Mouse (Mus musculus): Measurements from ENCODE around the gene Nrl.

Nrl gene

DNA sequence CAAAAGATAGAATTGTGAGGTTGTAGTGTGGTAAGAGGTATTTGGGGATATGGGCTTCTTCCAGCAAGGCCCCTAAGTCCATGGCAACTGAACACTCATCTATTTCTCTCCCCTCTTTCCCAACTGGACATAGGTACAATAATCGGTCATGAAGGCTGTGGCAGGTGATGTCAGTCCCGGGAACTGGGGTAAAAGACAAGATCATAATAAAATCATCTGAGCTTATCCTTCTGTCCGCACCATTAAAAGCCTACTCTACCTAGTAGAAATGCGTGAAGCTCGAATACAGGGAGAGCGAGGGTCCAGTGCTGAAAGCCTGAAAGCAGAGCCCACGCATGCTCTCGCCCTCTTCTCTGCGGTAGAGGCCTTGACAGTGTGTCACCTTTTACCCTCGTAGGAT is 45.2 kb downstream of the Nrl start:
- Histone ChIP-seq H3K27me3 (ENCODE audit: control insufficient read depth, insufficient read depth, low read length, poor library complexity, severe bottlenecking) (no peaks in the 10 kb centered on the region), H3K36me3 (ENCODE audit: control insufficient read depth, insufficient read depth, low read length, poor library complexity, severe bottlenecking) (no peaks in the 10 kb centered on the region)
- no peak for DNase-seq (ENCODE audit: low read depth, low spot score)

GRCm38 (mm10) chr14:55478651-55479599 is 45.9 kb downstream of the Nrl start, which contains the start of gene Dhrs4:
Gene Dhrs4 (plus strand): TSS chr14:55478758.
- H3K27me3 ChIP-seq (ENCODE audit: control insufficient read depth, insufficient read depth, low read length, poor library complexity, severe bottlenecking), result no peaks in the 10 kb centered on the region
- H3K36me3 ChIP-seq (ENCODE audit: control insufficient read depth, insufficient read depth, low read length, poor library complexity, severe bottlenecking), result no peaks in the 10 kb centered on the region
- DNase-seq (ENCODE audit: low read depth, low spot score), result peak; percentile 91

- no peaks in the 10 kb centered on the region for H3K36me3 ChIP-seq (ENCODE audit: control insufficient read depth, insufficient read depth, low read length, poor library complexity, severe bottlenecking)
- DNase-seq (ENCODE audit: low read depth, low spot score), result no peak
- H3K27me3 ChIP-seq (ENCODE audit: control insufficient read depth, insufficient read depth, low read length, poor library complexity, severe bottlenecking), result no peaks in the 10 kb centered on the region
Measured at GRCm38 (mm10) chr14:55477829-55478228, 47.0 kb downstream of the Nrl start.

DNA sequence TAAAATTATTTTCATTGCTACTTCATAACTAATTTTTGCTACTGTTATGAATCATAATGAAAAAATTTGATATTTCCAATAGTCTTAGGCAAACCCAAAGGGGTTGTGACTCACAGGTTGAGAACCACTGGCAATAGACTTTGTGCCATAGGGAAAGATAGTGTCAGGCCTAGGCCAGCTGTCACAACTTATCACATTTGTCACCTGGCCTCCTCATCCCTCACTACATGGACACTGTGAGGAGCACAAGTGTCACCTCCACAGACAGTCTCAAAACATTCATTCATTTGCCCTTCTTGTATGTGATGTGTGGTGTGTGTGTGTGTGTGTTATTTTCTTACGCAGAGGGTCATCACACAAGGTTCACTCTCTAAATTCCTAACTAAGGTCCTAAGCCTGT is 47.4 kb downstream of the Nrl start:
- H3K27me3 ChIP-seq (ENCODE audit: control insufficient read depth, insufficient read depth, low read length, poor library complexity, severe bottlenecking), result no peaks in the 10 kb centered on the region
- DNase-seq (ENCODE audit: low read depth, low spot score), result no peak
- no peaks in the 10 kb centered on the region for H3K36me3 ChIP-seq (ENCODE audit: control insufficient read depth, insufficient read depth, low read length, poor library complexity, severe bottlenecking)

- H3K36me3 ChIP-seq (ENCODE audit: control insufficient read depth, insufficient read depth, low read length, poor library complexity, severe bottlenecking), result no peaks in the 10 kb centered on the region
- no peaks in the 10 kb centered on the region for H3K27me3 ChIP-seq (ENCODE audit: control insufficient read depth, insufficient read depth, low read length, poor library complexity, severe bottlenecking)
- DNase-seq (ENCODE audit: low read depth, low spot score), result no peak
Measured at GRCm38 (mm10) chr14:55475654-55476053, 49.1 kb downstream of the Nrl start.

DNA sequence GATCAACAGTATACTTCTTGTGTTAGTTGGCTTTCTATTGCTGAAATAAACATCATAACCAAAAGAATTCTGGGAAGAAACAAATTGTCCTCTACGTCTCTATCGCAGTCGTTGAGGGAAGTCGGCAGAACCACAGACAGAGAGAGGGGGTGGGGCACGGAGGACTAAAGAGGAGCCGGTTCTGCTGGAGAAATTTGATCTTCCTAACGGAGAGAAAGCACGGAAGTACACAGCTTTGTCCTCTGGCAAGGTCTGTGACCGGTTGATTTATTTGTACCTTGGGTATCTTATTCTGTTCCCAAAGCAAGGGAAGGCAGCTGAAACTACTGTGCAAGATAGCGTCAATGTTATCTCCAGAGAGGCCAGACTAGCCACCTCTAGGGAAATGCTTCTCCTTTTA is 54.0 kb downstream of the Nrl start:
- no peak for DNase-seq (ENCODE audit: low read depth, low spot score)
- Histone ChIP-seq H3K36me3 (ENCODE audit: control insufficient read depth, insufficient read depth, low read length, poor library complexity, severe bottlenecking) (no peaks in the 10 kb centered on the region), H3K27me3 (ENCODE audit: control insufficient read depth, insufficient read depth, low read length, poor library complexity, severe bottlenecking) (no peaks in the 10 kb centered on the region)

DNA sequence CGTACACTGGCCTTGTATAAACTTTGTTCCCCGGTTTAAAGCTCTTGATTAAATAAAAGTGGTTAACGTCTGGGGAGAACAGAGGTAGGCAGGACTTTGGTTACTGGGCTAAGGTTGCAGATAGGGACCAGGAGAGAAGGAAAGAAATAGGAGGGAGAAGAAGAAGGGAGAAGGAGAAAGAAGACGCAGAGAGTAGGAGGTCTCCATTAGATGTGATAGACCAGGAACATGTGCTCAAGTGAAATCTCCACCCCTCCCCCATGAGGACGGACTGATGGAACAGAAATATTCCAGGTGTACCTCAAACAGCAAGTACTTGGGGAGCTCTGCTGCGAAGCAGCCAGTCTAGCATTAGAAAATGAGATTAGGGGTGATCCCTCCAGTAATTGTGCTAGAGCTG is 55.0 kb downstream of the Nrl start:
- no peak for DNase-seq (ENCODE audit: low read depth, low spot score)
- Histone ChIP-seq H3K27me3 (ENCODE audit: control insufficient read depth, insufficient read depth, low read length, poor library complexity, severe bottlenecking) (no peaks in the 10 kb centered on the region), H3K36me3 (ENCODE audit: control insufficient read depth, insufficient read depth, low read length, poor library complexity, severe bottlenecking) (no peaks in the 10 kb centered on the region)

- DNase-seq (ENCODE audit: low read depth, low spot score), result no peak
- H3K36me3 ChIP-seq (ENCODE audit: control insufficient read depth, insufficient read depth, low read length, poor library complexity, severe bottlenecking), result no peaks in the 10 kb centered on the region
- no peaks in the 10 kb centered on the region for H3K27me3 ChIP-seq (ENCODE audit: control insufficient read depth, insufficient read depth, low read length, poor library complexity, severe bottlenecking)
Measured at GRCm38 (mm10) chr14:55469041-55469440, 55.7 kb downstream of the Nrl start.
